Mouse (Mus musculus): ENCODE results near the gene Ahsg.

DNA sequence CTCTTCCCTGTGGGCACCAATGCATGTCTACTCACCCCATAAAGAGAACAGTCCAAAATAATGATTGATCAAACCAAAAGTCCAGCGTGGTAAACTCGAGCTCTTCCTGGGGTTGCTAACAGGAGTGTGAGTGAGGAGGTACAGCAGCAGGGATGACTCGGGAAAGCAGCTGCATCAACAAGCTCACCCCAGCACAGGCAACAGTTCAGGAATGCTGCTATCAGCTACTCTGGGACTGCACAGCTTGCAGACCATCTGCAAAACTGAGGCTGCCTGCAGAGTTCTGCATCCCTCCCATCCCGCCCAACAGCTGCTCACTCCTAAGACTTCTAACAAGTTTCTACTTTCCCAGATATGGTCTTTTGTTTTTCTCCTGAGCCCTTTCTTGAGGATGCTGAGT is 17.7 kb upstream of the Ahsg start:
- no peak for TF ChIP-seq GATA1 (IDR thresholded peaks at IDR 0.05; ENCODE audit: borderline replicate concordance, low read length)
- TF ChIP-seq FLI1 (IDR thresholded peaks at IDR 0.05; ENCODE audit: low read length), result no peak

Data from megakaryocyte, embryonic 14.5 days (primary cell).